Mouse (Mus musculus) neural tube, embryonic 11.5 days (tissue): ENCODE measurements around the gene Rprd1b. TPM values are rescaled to one million over a fixed set of nuclear protein-coding genes. Genes with fewer than 3 reads are reported as not detected.

Experiments used
- ATAC-seq: fragments of 200-750 bp; cut with Nextera tagmentation; 2 replicates; pipeline ENCODE4 v1.8.0; 2017; ENCODE audit warnings: moderate number of reproducible peaks, mild to moderate bottlenecking, moderate TSS enrichment, moderate library complexity; ENCODE audit not compliant: insufficient read depth, low FRiP score, low TSS enrichment
- DNase-seq: peaks from one replicate; pipeline ENCODE4 v3.0.0-alpha.2; 2015; ENCODE audit warnings: low spot score
- H3K27ac ChIP-seq: fragments of 300-500 bp; sonication (generic); 2 replicates; pipeline ENCODE4 v1.5.1; 2014; ENCODE audit warnings: low read depth, mild to moderate bottlenecking, low read length
- H3K27me3 ChIP-seq: fragments of 300-500 bp; sonication (generic); 2 replicates; pipeline ENCODE4 v1.6.1; 2014; ENCODE audit warnings: mild to moderate bottlenecking, low read length, mixed read lengths; ENCODE audit not compliant: control insufficient read depth, insufficient read depth
- H3K36me3 ChIP-seq: fragments of 300-500 bp; sonication (generic); 2 replicates; pipeline ENCODE4 v1.6.1; 2014; ENCODE audit warnings: mild to moderate bottlenecking, low read length, moderate library complexity, mixed read lengths; ENCODE audit not compliant: control insufficient read depth, insufficient read depth
- H3K4me1 ChIP-seq: fragments of 300-500 bp; sonication (generic); 2 replicates; pipeline ENCODE4 v1.6.1; 2014; ENCODE audit warnings: low read length, mixed read lengths; ENCODE audit not compliant: control insufficient read depth, insufficient read depth
- H3K4me2 ChIP-seq: fragments of 300-500 bp; sonication (generic); 2 replicates; pipeline ENCODE4 v1.6.1; 2014; ENCODE audit warnings: low read depth, mild to moderate bottlenecking, moderate library complexity
- H3K4me3 ChIP-seq: fragments of 300-500 bp; sonication (generic); 2 replicates; pipeline ENCODE4 v1.5.1; 2014; ENCODE audit warnings: low read depth, low read length
- H3K9ac ChIP-seq: fragments of 300-500 bp; sonication (generic); 2 replicates; pipeline ENCODE4 v1.6.1; 2014; ENCODE audit warnings: mild to moderate bottlenecking, low read length
- H3K9me3 ChIP-seq: fragments of 300-500 bp; sonication (generic); 2 replicates; pipeline ENCODE4 v1.6.1; 2016; ENCODE audit warnings: low read length; ENCODE audit not compliant: control insufficient read depth
- WGBS: fragments of 180-500 bp; shearing (Covaris S2); extraction: QIAGEN DNeasy Blood & Tissue Kit; methylation state at CpG from one replicate; pipeline ENCODE4 v1.1.7; 2014; 5-methylcytosine and 5-hydroxymethylcytosine counted together
- polyA plus RNA-seq: library from polyadenylated mRNA; unstranded; fragments of >200 nt; fragmentation: Nextera tagmentation; extraction: Ambion mirVana; gene quantifications from 2 replicates; pipeline ENCODE4 v1.2.1, GENCODE M21; 2014

Rprd1b gene
- polyA plus RNA-seq, 1 experiment from 2014 or later = 56.9 TPM

DNA sequence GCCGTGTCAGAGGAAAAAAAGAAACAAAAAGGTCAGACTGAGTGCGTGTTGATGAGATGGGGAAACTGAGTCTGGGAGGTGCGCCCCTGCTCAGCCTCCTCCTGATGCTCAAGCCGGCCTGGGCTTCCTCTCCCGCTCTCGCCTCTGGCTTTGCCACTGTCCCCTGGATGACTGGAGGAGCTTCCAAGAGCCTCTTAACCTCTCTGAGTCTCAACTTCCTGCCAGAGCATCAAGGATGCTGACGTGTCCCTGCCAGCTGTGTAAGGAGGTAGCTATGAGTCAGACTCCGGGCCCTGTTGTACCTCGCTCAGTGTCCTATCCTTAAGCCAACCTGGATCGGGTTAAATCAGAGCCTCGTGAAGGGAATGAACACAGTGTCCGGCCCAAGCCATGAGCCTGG lies 109.5 kb downstream of the Rprd1b start:
- Histone ChIP-seq H3K27me3 (no peaks in the 10 kb centered on the region), H3K36me3 (no peaks in the 10 kb centered on the region), H3K9me3 (no peaks in the 10 kb centered on the region), H3K4me3 (no peak overlapping the region), H3K4me1 (no peaks in the 10 kb centered on the region), H3K4me2 (no peak overlapping the region), H3K9ac (no peak overlapping the region), H3K27ac (no peak overlapping the region)
- WGBS = 87% methylated on average over 12 of the region's 12 CpGs
- no peak for ATAC-seq
- DNase-seq = no peak

DNA sequence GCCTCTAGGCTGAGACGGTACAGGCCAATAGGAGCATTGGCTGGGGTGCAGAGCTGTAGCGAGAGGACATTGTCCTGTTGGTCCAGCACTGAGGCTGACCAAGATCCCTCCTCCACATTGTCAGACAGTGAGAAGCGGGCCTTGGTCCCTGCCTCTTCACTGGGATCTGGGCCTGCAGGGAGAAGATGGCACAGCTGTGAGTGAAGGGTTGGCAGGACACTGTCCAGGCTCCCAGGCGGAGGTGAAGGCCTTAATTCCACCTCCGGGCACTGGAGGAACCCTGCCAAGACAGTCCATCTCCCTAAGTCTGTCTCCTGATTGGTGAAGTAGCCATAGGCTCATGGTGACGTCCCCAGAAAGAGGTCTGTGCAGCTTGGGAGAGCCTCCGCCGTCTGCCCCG lies 110.5 kb downstream of the Rprd1b start:
- Histone ChIP-seq H3K4me2 (no peak overlapping the region), H3K9ac (no peak overlapping the region), H3K4me3 (no peak overlapping the region), H3K27ac (no peak overlapping the region), H3K27me3 (no peaks in the 10 kb centered on the region), H3K36me3 (no peaks in the 10 kb centered on the region), H3K4me1 (peaks cover 5% of the 10 kb centered on the region; the same call in 1 of the 2 replicates), H3K9me3 (no peaks in the 10 kb centered on the region)
- ATAC-seq (no peak), DNase-seq (no peak)
- WGBS = 93% methylated on average over 9 of the region's 9 CpGs

DNA sequence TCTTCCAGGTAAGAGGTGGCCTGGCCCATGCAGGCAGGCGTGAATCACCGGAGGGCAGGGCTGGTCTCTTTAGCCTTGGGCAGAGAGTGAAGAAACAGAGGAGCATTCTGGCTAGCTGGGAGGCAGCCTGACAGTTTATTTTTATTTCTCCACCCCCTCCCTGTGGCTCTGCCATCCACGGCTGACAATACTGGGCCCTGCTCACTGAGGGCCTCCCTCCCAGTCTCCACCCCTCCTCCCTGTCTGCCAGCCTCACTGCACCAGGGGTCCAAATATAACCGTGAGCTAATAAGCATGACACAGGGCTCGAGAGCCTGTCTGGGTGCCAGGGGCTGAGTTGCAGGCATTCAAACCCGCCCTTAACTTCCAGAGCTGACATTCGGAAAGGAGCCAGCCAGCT lies 111.3 kb downstream of the Rprd1b start:
- Histone ChIP-seq H3K27ac (no peak overlapping the region), H3K9ac (no peak overlapping the region), H3K4me1 (peaks cover 5% of the 10 kb centered on the region; the same call in 1 of the 2 replicates), H3K9me3 (no peaks in the 10 kb centered on the region), H3K4me3 (no peak overlapping the region), H3K36me3 (no peaks in the 10 kb centered on the region), H3K27me3 (no peaks in the 10 kb centered on the region), H3K4me2 (no peak overlapping the region)
- ATAC-seq (no peak), DNase-seq (no peak)
- 38% methylated on average over 7 of the region's 7 CpGs for WGBS

DNA sequence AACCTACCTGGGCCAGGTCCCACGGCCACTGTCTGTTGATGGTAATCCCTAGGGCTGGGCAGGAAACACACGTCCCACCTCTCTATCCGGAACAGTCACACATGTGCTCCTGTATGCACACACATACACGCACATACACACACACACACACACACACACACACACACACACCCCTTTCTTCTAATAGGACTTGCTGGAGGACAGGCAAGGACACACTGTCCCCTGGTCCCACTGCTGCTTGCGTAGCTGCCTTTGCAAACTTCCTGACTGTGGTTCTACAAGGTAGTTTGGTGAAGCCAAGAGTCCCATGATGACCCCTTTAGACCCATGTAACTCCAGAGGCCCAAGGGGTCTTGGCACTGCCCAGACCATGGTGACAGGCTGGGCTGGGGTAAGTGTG lies 112.4 kb downstream of the Rprd1b start:
- Histone ChIP-seq H3K27ac (no peak overlapping the region), H3K9me3 (no peaks in the 10 kb centered on the region), H3K4me3 (no peak overlapping the region), H3K27me3 (peaks cover 1% of the 10 kb centered on the region; the same call in 1 of the 2 replicates), H3K4me2 (no peak overlapping the region), H3K36me3 (no peaks in the 10 kb centered on the region), H3K9ac (no peak overlapping the region), H3K4me1 (peaks cover 5% of the 10 kb centered on the region; the same call in 1 of the 2 replicates)
- WGBS = 91% methylated on average over 5 of the region's 5 CpGs
- DNase-seq (no peak), ATAC-seq (no peak)

DNA sequence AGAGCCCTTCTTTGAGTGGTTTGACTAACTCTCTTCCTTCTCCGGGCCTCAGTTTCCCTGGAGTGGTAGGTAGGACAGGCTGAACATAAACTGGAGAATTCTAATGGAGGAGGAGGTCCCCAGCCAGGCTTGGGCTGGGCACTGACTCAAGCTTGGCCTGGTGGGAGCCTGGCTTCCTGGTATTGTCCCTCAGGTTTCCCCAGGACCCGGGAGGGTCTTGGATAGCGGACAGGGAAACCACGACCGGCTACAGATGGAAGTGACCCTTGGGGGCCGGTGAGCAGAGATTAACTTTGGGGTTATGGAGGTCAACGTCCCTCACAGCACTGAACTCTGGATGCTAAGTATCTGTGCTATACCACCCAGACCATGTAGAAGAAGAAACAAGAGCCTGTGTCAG lies 113.0 kb downstream of the Rprd1b start:
- H3K9ac ChIP-seq = no peak overlapping the region
- no peak for DNase-seq
- 81% methylated on average over 7 of the region's 7 CpGs for WGBS
- no peak overlapping the region for H3K4me3 ChIP-seq
- H3K36me3 ChIP-seq = no peaks in the 10 kb centered on the region
- H3K9me3 ChIP-seq = no peaks in the 10 kb centered on the region
- no peak overlapping the region for H3K27ac ChIP-seq
- peaks cover 6% of the 10 kb centered on the region; the same call in 1 of the 2 replicates for H3K27me3 ChIP-seq
- no peak for ATAC-seq
- H3K4me2 ChIP-seq = no peak overlapping the region
- peaks cover 8% of the 10 kb centered on the region; the same call in 1 of the 2 replicates for H3K4me1 ChIP-seq

DNA sequence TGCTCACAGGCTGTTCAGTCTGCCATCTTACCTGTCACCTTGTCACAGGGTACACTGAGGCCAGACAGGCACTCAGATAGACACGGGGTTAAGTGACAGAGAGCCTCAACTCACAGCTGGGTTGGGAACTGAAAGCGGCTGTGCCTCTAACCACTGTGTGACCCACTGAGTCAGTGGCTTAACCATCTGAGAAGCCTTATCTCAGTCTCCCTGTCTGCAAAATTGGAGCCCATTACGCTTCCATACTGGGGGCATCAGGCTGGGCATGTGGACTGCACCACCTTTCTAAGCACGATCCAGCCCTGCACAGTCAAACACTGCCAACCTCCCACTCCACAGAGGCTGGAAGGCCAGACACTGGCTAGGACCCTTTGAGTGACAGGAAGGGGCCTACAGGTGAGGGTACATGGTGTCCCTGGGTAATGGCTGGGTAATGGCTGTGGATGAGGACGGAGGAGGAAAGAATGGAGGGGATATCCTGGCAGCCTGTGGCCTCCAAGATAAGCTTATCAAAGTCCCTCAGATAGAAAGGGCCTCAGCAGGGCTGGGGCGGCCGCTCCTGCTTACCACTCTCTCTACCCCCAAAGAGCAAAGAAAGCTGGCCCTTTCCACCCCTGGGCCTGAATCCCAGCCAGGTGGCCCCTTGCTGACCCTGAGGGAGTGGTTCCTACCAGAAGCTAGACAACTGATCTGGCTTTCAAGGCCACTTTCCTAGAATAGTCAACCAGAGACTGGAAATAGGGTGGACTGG lies 113.6 kb downstream of the Rprd1b start:
- 90% methylated on average over 7 of the region's 7 CpGs for WGBS
- H3K27me3 ChIP-seq = peaks cover 6% of the 10 kb centered on the region; the same call in 1 of the 2 replicates
- H3K4me3 ChIP-seq = no peak overlapping the region
- DNase-seq (no peak), ATAC-seq (no peak)
- no peaks in the 10 kb centered on the region for H3K9me3 ChIP-seq
- no peaks in the 10 kb centered on the region for H3K36me3 ChIP-seq
- H3K9ac ChIP-seq = no peak overlapping the region
- H3K4me1 ChIP-seq = peaks cover 8% of the 10 kb centered on the region; the same call in 1 of the 2 replicates
- H3K27ac ChIP-seq = no peak overlapping the region
- no peak overlapping the region for H3K4me2 ChIP-seq

DNA sequence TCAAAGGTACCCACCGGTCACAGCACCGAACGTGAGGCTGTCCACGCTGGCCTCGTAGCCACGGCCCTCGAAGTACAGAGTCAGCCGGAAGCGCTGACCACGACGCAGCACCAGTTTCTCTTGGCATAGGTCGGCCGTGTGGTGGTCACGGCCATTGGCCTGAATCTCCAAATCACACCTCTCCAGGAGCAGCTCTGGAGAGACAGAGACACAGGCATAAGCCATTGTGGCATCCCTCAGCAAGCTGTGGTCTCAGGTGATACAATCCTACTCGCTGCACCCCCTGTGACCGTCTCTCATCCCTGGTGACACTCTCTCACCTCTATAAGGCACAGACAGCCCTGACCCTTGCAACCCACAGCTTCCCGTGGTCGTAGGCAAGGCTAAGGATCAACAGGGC lies 114.7 kb downstream of the Rprd1b start:
- no peak for DNase-seq
- Histone ChIP-seq H3K9ac (no peak overlapping the region), H3K4me3 (no peak overlapping the region), H3K9me3 (no peaks in the 10 kb centered on the region), H3K4me1 (peaks cover 8% of the 10 kb centered on the region; the same call in 1 of the 2 replicates), H3K4me2 (no peak overlapping the region), H3K36me3 (no peaks in the 10 kb centered on the region), H3K27ac (no peak overlapping the region), H3K27me3 (peaks cover 6% of the 10 kb centered on the region; the same call in 1 of the 2 replicates)
- no peak for ATAC-seq
- 80% methylated on average over 18 of the region's 18 CpGs for whole genome bisulfite sequencing

DNA sequence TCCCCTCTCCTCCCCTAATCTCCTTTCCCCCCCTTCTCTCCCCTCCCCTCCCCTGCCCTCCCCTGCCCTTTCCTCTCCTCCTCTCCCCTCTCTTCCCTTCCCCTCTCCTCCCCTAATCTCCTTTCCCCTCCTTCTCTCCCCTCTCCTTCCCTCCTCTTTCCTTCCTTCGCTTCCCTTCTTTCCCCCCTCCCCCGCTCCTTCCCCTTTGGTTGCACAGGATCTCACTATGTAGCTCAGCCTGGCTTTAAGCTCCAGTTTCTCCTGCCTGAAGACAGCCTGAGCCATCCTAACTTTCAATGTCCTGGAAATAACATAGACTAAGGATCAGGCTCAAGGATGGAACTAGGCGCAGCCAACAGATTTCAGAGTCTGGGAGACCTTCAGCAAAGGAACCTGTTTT lies 115.5 kb downstream of the Rprd1b start:
- no peak overlapping the region for H3K4me3 ChIP-seq
- H3K9me3 ChIP-seq = no peaks in the 10 kb centered on the region
- ATAC-seq (no peak), DNase-seq (no peak)
- peaks cover 8% of the 10 kb centered on the region; the same call in 1 of the 2 replicates for H3K4me1 ChIP-seq
- H3K27ac ChIP-seq = no peak overlapping the region
- 77% methylated on average over 3 of the region's 3 CpGs for WGBS
- no peak overlapping the region for H3K4me2 ChIP-seq
- no peak overlapping the region for H3K9ac ChIP-seq
- no peaks in the 10 kb centered on the region for H3K36me3 ChIP-seq
- peaks cover 6% of the 10 kb centered on the region; the same call in 1 of the 2 replicates for H3K27me3 ChIP-seq

DNA sequence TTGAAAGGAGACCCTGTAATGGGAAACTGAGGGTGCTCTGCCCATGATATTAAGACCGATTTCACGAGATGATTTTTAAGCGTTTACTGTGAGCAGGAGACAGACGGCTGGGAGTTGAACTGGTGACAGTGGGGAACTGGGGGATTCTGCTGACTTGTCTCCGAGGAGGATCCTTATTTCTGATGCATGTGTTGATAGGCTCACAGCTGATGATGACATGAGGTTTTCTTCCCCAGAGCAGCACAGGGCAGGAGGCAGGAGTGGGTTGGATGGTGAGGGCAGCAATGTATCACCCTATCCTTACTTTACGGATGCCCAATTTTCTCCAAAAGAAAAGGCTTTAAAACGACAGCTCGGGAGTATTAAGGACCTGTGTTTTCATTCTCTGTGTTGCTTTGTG lies 116.0 kb downstream of the Rprd1b start:
- Histone ChIP-seq H3K4me1 (peaks cover 8% of the 10 kb centered on the region; the same call in 1 of the 2 replicates), H3K27ac (no peak overlapping the region), H3K9me3 (no peaks in the 10 kb centered on the region), H3K9ac (no peak overlapping the region), H3K27me3 (peaks cover 6% of the 10 kb centered on the region; the same call in 1 of the 2 replicates), H3K36me3 (no peaks in the 10 kb centered on the region), H3K4me2 (no peak overlapping the region), H3K4me3 (no peak overlapping the region)
- DNase-seq (no peak), ATAC-seq (no peak)
- WGBS = 55% methylated on average over 8 of the region's 8 CpGs
